ENCODE assay signal across 8 mouse cellular contexts in genomic region chr11:97694435-97694834, GRCm38 (mm10). TPM values are rescaled to one million over a fixed set of nuclear protein-coding genes. Genes with fewer than 3 reads are reported as not detected.
DNase-seq lines count a peak whose midpoint lies in the region; ATAC-seq and TF ChIP-seq lines count a peak whose summit lies in the region.
"Had no signal": no experiment of that assay in that cellular context is flagged by ENCODE, and none has a peak within 500 bp of the region (broad histone marks: within the 10 kb centered on the region; RNA-seq: fewer than 3 reads in every experiment).

No protein-coding gene starts in this region.

- ATAC-seq in midbrain, embryonic 11.5 days (ENCODE audit: low FRiP score): no peak
- no peak for ATAC-seq in forebrain, postnatal 0 days
- no peak for ATAC-seq in limb, embryonic 14.5 days (ENCODE audit: low FRiP score, low read depth)
- ATAC-seq in stomach, postnatal 0 days (ENCODE audit: low FRiP score, low TSS enrichment): no peak
- ATAC-seq in CD4-positive, CD25-positive, alpha-beta regulatory T cell, adult 4 months: no peak

- no peaks in the 10 kb centered on the region for H3K27me3 ChIP-seq in midbrain, embryonic 10.5 days (ENCODE audit: low read depth, poor library complexity, severe bottlenecking)
- no peaks in the 10 kb centered on the region for H3K27me3 ChIP-seq in midbrain, embryonic 11.5 days (ENCODE audit: control insufficient read depth, insufficient read depth, low read length)
- no peaks in the 10 kb centered on the region for H3K27me3 ChIP-seq in forebrain, postnatal 0 days (ENCODE audit: insufficient read depth, low read length)
- H3K27me3 ChIP-seq in limb, embryonic 14.5 days (ENCODE audit: control insufficient read depth, insufficient read depth, low read length): no peaks in the 10 kb centered on the region
- no peaks in the 10 kb centered on the region for H3K27me3 ChIP-seq in stomach, postnatal 0 days (ENCODE audit: control insufficient read depth, insufficient read depth, low read length)

- no peak for DNase-seq in midbrain, embryonic 10.5 days (ENCODE audit: low spot score)
- DNase-seq in midbrain, embryonic 11.5 days (ENCODE audit: low spot score, missing footprints): no peak
- DNase-seq in forebrain, postnatal 0 days: no peak
- no peak for DNase-seq in limb, embryonic 14.5 days (ENCODE audit: low spot score)
- DNase-seq in stomach, postnatal 0 days (ENCODE audit: low spot score): no peak
- DNase-seq in adrenal gland, postnatal 4 days (ENCODE audit: low spot score in 2 of 2): no peak
- DNase-seq: heart, adult 2 months had no signal

- no peak for TF ChIP-seq EP300 in stomach, postnatal 0 days (optimal IDR thresholded peaks at IDR 0.05)

- no peak overlapping the region for H3K27ac ChIP-seq in midbrain, embryonic 10.5 days (replicated peaks)
- no peak overlapping the region for H3K27ac ChIP-seq in midbrain, embryonic 11.5 days (ENCODE audit: low read depth, low read length)
- H3K27ac ChIP-seq in forebrain, postnatal 0 days (ENCODE audit: low read depth, low read length): peak overlapping the region; percentile 75; the same call in 1 of the 2 replicates
- peak overlapping the region; percentile 59; the same call in 1 of the 2 replicates for H3K27ac ChIP-seq in limb, embryonic 14.5 days (replicated peaks; ENCODE audit: low read depth, low read length)
- H3K27ac ChIP-seq in stomach, postnatal 0 days (replicated peaks): peak overlapping the region; percentile 8; the same call in 1 of the 2 replicates
- H3K27ac ChIP-seq: heart, adult 2 months had no signal

- H3K4me1 ChIP-seq in midbrain, embryonic 10.5 days: peaks cover 51% of the 10 kb centered on the region
- peaks cover 30% of the 10 kb centered on the region for H3K4me1 ChIP-seq in midbrain, embryonic 11.5 days (ENCODE audit: control insufficient read depth, insufficient read depth, low read length)
- H3K4me1 ChIP-seq in forebrain, postnatal 0 days (ENCODE audit: insufficient read depth): peaks cover 27% of the 10 kb centered on the region
- peaks cover 39% of the 10 kb centered on the region for H3K4me1 ChIP-seq in limb, embryonic 14.5 days (ENCODE audit: control insufficient read depth, insufficient read depth, low read length)
- H3K4me1 ChIP-seq in stomach, postnatal 0 days (replicated peaks; ENCODE audit: control insufficient read depth, insufficient read depth): peaks cover 8% of the 10 kb centered on the region; the same call in 1 of the 2 replicates

- no peaks in the 10 kb centered on the region for H3K9me3 ChIP-seq in midbrain, embryonic 10.5 days (replicated peaks)
- no peaks in the 10 kb centered on the region for H3K9me3 ChIP-seq in midbrain, embryonic 11.5 days (ENCODE audit: control insufficient read depth, low read length)
- H3K9me3 ChIP-seq in forebrain, postnatal 0 days (ENCODE audit: low read length): no peaks in the 10 kb centered on the region
- no peaks in the 10 kb centered on the region for H3K9me3 ChIP-seq in limb, embryonic 14.5 days (ENCODE audit: control insufficient read depth, low read length)
- H3K9me3 ChIP-seq in stomach, postnatal 0 days (ENCODE audit: control insufficient read depth, low read length): no peaks in the 10 kb centered on the region

- H3K4me2 ChIP-seq in midbrain, embryonic 11.5 days: no peak overlapping the region
- peak overlapping the region; percentile 71 for H3K4me2 ChIP-seq in forebrain, postnatal 0 days (ENCODE audit: low read depth)
- H3K4me2 ChIP-seq in limb, embryonic 14.5 days (replicated peaks; ENCODE audit: low read depth, low read length, severe bottlenecking): no peak overlapping the region
- H3K4me2 ChIP-seq in stomach, postnatal 0 days (replicated peaks; ENCODE audit: low read depth): 0 out of 2 replicates have a peak overlapping the region, but pooled peaks have one; percentile 5

- H3K9ac ChIP-seq in midbrain, embryonic 11.5 days (ENCODE audit: low read length): no peak overlapping the region
- H3K9ac ChIP-seq in forebrain, postnatal 0 days: peak overlapping the region; percentile 35; the same call in 1 of the 2 replicates
- no peak overlapping the region for H3K9ac ChIP-seq in limb, embryonic 14.5 days (ENCODE audit: low read depth, low read length, severe bottlenecking)
- H3K9ac ChIP-seq in stomach, postnatal 0 days (ENCODE audit: low read length): no peak overlapping the region

- TF ChIP-seq POLR2A in limb, embryonic 14.5 days (IDR thresholded peaks at IDR 0.05; ENCODE audit: borderline replicate concordance, extremely low read depth, insufficient read depth, insufficient read length): no peak

- H3K36me3 ChIP-seq in midbrain, embryonic 10.5 days: peaks cover 57% of the 10 kb centered on the region
- peaks cover 10% of the 10 kb centered on the region for H3K36me3 ChIP-seq in midbrain, embryonic 11.5 days (ENCODE audit: control insufficient read depth, insufficient read depth, low read length)
- H3K36me3 ChIP-seq in forebrain, postnatal 0 days (ENCODE audit: insufficient read depth): peaks cover 34% of the 10 kb centered on the region
- H3K36me3 ChIP-seq in limb, embryonic 14.5 days (ENCODE audit: control insufficient read depth, insufficient read depth, low read length): peaks cover 52% of the 10 kb centered on the region
- H3K36me3 ChIP-seq in stomach, postnatal 0 days (ENCODE audit: control insufficient read depth, insufficient read depth, low read length): peaks cover 25% of the 10 kb centered on the region

- TF ChIP-seq CTCF in forebrain, postnatal 0 days (IDR thresholded peaks at IDR 0.05; ENCODE audit: low read depth): no peak
- no peak for TF ChIP-seq CTCF in stomach, postnatal 0 days (IDR thresholded peaks at IDR 0.05; ENCODE audit: low read depth)

- H3K4me3 ChIP-seq in midbrain, embryonic 10.5 days: 0 out of 2 replicates have a peak overlapping the region, but pooled peaks have one; percentile 90
- H3K4me3 ChIP-seq in midbrain, embryonic 11.5 days (ENCODE audit: low read depth, low read length): no peak overlapping the region
- no peak overlapping the region for H3K4me3 ChIP-seq in forebrain, postnatal 0 days (ENCODE audit: low read depth, low read length)
- 0 out of 2 replicates have a peak overlapping the region, but pooled peaks have one; percentile 0 for H3K4me3 ChIP-seq in limb, embryonic 14.5 days (replicated peaks; ENCODE audit: low read length)
- no peak overlapping the region for H3K4me3 ChIP-seq in stomach, postnatal 0 days (ENCODE audit: low read depth, low read length)
- H3K4me3 ChIP-seq: heart, adult 2 months had no signal

- 93% methylated on average over 4 of the region's 4 CpGs for WGBS in midbrain, embryonic 10.5 days
- 93% methylated on average over 4 of the region's 4 CpGs for WGBS in midbrain, embryonic 11.5 days
- WGBS in forebrain, postnatal 0 days: 46% methylated on average over 4 of the region's 4 CpGs
- WGBS in limb, embryonic 14.5 days: 73% methylated on average over 4 of the region's 4 CpGs
- WGBS in stomach, postnatal 0 days: 75% methylated on average over 4 of the region's 4 CpGs

RNA-seq across cellular contexts. Expression of gene Pcgf2, which starts 5.9 kb away (rescaled TPM):
- 16.0 and 18.6 TPM in 2 replicates for polyA plus RNA-seq in midbrain, embryonic 10.5 days (2016; fragmentation: Nextera tagmentation; extraction: Ambion mirVana)
- 13.4 and 16.1 TPM in 2 replicates for polyA plus RNA-seq in midbrain, embryonic 11.5 days (2014; fragmentation: Nextera tagmentation; extraction: Ambion mirVana)
- 13.0 and 21.9 TPM in 2 replicates for total RNA-seq in forebrain, postnatal 0 days (2014; rRNA removed)
- 10.0 and 12.6 TPM in 2 replicates for polyA plus RNA-seq in forebrain, postnatal 0 days (2015; fragmentation: Nextera tagmentation; extraction: Ambion mirVana)
- 130 and 179 TPM in 2 replicates for polyA plus RNA-seq in limb, embryonic 14.5 days (2012; rRNA removed)
- polyA plus RNA-seq in limb, embryonic 14.5 days (2014; fragmentation: Nextera tagmentation; extraction: Ambion mirVana): 18.1 and 21.5 TPM in 2 replicates
- polyA plus RNA-seq in stomach, postnatal 0 days (2015; fragmentation: Nextera tagmentation; extraction: Ambion mirVana): 5.9 and 6.6 TPM in 2 replicates
- 1 to 10 TPM; 2.9 to 4.6 TPM for polyA plus RNA-seq in CD4-positive, CD25-positive, alpha-beta regulatory T cell, adult 4 months (2017; shearing (Covaris generic))
- total RNA-seq in adrenal gland, postnatal 4 days (2021): 10 to 100 TPM; 69.9 to 71.5 TPM

RNA-seq across cellular contexts. Expression of gene Psmb3, which starts 8.8 kb away (rescaled TPM):
- 606 and 631 TPM in 2 replicates for polyA plus RNA-seq in midbrain, embryonic 10.5 days (2016; fragmentation: Nextera tagmentation; extraction: Ambion mirVana)
- polyA plus RNA-seq in midbrain, embryonic 11.5 days (2014; fragmentation: Nextera tagmentation; extraction: Ambion mirVana): 477 and 517 TPM in 2 replicates
- 322 and 350 TPM in 2 replicates for total RNA-seq in forebrain, postnatal 0 days (2014; rRNA removed)
- 499 and 621 TPM in 2 replicates for polyA plus RNA-seq in forebrain, postnatal 0 days (2015; fragmentation: Nextera tagmentation; extraction: Ambion mirVana)
- polyA plus RNA-seq in limb, embryonic 14.5 days (2012; rRNA removed): 368 and 421 TPM in 2 replicates
- polyA plus RNA-seq in limb, embryonic 14.5 days (2014; fragmentation: Nextera tagmentation; extraction: Ambion mirVana): 489 and 508 TPM in 2 replicates
- 405 and 438 TPM in 2 replicates for polyA plus RNA-seq in stomach, postnatal 0 days (2015; fragmentation: Nextera tagmentation; extraction: Ambion mirVana)
- polyA plus RNA-seq in CD4-positive, CD25-positive, alpha-beta regulatory T cell, adult 4 months (2017; shearing (Covaris generic)): 100 to 1,000 TPM; 453 to 558 TPM
- total RNA-seq in adrenal gland, postnatal 4 days (2021): 100 to 1,000 TPM; 193 to 221 TPM

RNA-seq across cellular contexts. Expression of gene Cisd3, which starts 8.8 kb away (rescaled TPM):
- 20.5 and 21.7 TPM in 2 replicates for polyA plus RNA-seq in midbrain, embryonic 10.5 days (2016; fragmentation: Nextera tagmentation; extraction: Ambion mirVana)
- 13.4 and 19.0 TPM in 2 replicates for polyA plus RNA-seq in midbrain, embryonic 11.5 days (2014; fragmentation: Nextera tagmentation; extraction: Ambion mirVana)
- 14.4 and 15.5 TPM in 2 replicates for total RNA-seq in forebrain, postnatal 0 days (2014; rRNA removed)
- polyA plus RNA-seq in forebrain, postnatal 0 days (2015; fragmentation: Nextera tagmentation; extraction: Ambion mirVana): 27.2 and 27.8 TPM in 2 replicates
- 11.7 and 13.3 TPM in 2 replicates for polyA plus RNA-seq in limb, embryonic 14.5 days (2012; rRNA removed)
- polyA plus RNA-seq in limb, embryonic 14.5 days (2014; fragmentation: Nextera tagmentation; extraction: Ambion mirVana): 13.6 and 14.9 TPM in 2 replicates
- polyA plus RNA-seq in stomach, postnatal 0 days (2015; fragmentation: Nextera tagmentation; extraction: Ambion mirVana): 44.2 TPM in 2 replicates
- polyA plus RNA-seq in CD4-positive, CD25-positive, alpha-beta regulatory T cell, adult 4 months (2017; shearing (Covaris generic)): 10 to 100 TPM; 63.5 to 80.3 TPM
- total RNA-seq in adrenal gland, postnatal 4 days (2021): 100 to 1,000 TPM; 105 to 109 TPM

RNA-seq across cellular contexts. Expression of gene Mllt6, which starts 31.2 kb away (rescaled TPM):
- polyA plus RNA-seq in midbrain, embryonic 10.5 days (2016; fragmentation: Nextera tagmentation; extraction: Ambion mirVana): 2.1 and 2.6 TPM in 2 replicates
- polyA plus RNA-seq in midbrain, embryonic 11.5 days (2014; fragmentation: Nextera tagmentation; extraction: Ambion mirVana): 3.5 and 4.3 TPM in 2 replicates
- 42.2 and 48.1 TPM in 2 replicates for total RNA-seq in forebrain, postnatal 0 days (2014; rRNA removed)
- 1.7 TPM in 2 replicates for polyA plus RNA-seq in forebrain, postnatal 0 days (2015; fragmentation: Nextera tagmentation; extraction: Ambion mirVana)
- polyA plus RNA-seq in limb, embryonic 14.5 days (2012; rRNA removed): 28.6 and 36.0 TPM in 2 replicates
- 4.9 and 6.1 TPM in 2 replicates for polyA plus RNA-seq in limb, embryonic 14.5 days (2014; fragmentation: Nextera tagmentation; extraction: Ambion mirVana)
- 1.1 TPM in 2 replicates for polyA plus RNA-seq in stomach, postnatal 0 days (2015; fragmentation: Nextera tagmentation; extraction: Ambion mirVana)
- 10 to 100 TPM in 1 of 2 experiments, 1 to 10 TPM in 1; 8.0 to 14.1 TPM for polyA plus RNA-seq in CD4-positive, CD25-positive, alpha-beta regulatory T cell, adult 4 months (2017; shearing (Covaris generic))
- total RNA-seq in adrenal gland, postnatal 4 days (2021): 10 to 100 TPM; 49.0 to 59.7 TPM

RNA-seq across cellular contexts. Expression of gene Pip4k2b, which starts 50.1 kb away (rescaled TPM):
- polyA plus RNA-seq in midbrain, embryonic 10.5 days (2016; fragmentation: Nextera tagmentation; extraction: Ambion mirVana): 1.4 and 1.5 TPM in 2 replicates
- polyA plus RNA-seq in midbrain, embryonic 11.5 days (2014; fragmentation: Nextera tagmentation; extraction: Ambion mirVana): 2.4 TPM in 2 replicates
- 131 and 146 TPM in 2 replicates for total RNA-seq in forebrain, postnatal 0 days (2014; rRNA removed)
- polyA plus RNA-seq in forebrain, postnatal 0 days (2015; fragmentation: Nextera tagmentation; extraction: Ambion mirVana): 4.2 and 4.6 TPM in 2 replicates
- polyA plus RNA-seq in limb, embryonic 14.5 days (2012; rRNA removed): 34.4 and 37.4 TPM in 2 replicates
- 2.2 and 2.3 TPM in 2 replicates for polyA plus RNA-seq in limb, embryonic 14.5 days (2014; fragmentation: Nextera tagmentation; extraction: Ambion mirVana)
- 0.73 and 0.75 TPM in 2 replicates for polyA plus RNA-seq in stomach, postnatal 0 days (2015; fragmentation: Nextera tagmentation; extraction: Ambion mirVana)
- 1 to 10 TPM; 1.4 to 2.2 TPM for polyA plus RNA-seq in CD4-positive, CD25-positive, alpha-beta regulatory T cell, adult 4 months (2017; shearing (Covaris generic))
- 10 to 100 TPM; 36.0 to 39.1 TPM for total RNA-seq in adrenal gland, postnatal 4 days (2021)

Comparison
In these comparisons a context has a peak if more than half of its experiments do, and no peak if none do; other contexts are left out.
1. H3K4me3 ChIP-seq: peak in midbrain, embryonic 10.5 days (single experiment) and limb, embryonic 14.5 days (single experiment); none in midbrain, embryonic 11.5 days (single experiment), forebrain, postnatal 0 days (single experiment) and stomach, postnatal 0 days (single experiment).
2. H3K27ac ChIP-seq: peak in forebrain, postnatal 0 days (single experiment), limb, embryonic 14.5 days (single experiment) and stomach, postnatal 0 days (single experiment); none in midbrain, embryonic 10.5 days (single experiment) and midbrain, embryonic 11.5 days (single experiment).
3. H3K4me2 ChIP-seq: peak in forebrain, postnatal 0 days (single experiment) and stomach, postnatal 0 days (single experiment); none in midbrain, embryonic 11.5 days (single experiment) and limb, embryonic 14.5 days (single experiment).